Mouse (Mus musculus) heart, postnatal 0 days (tissue): ENCODE measurements around the gene Uqcrq.

Experiments
- CTCF ChIP-seq: IDR thresholded peaks from 2 replicates; pipeline ENCODE4 v1.5.1; 2016; ENCODE audit warnings: antibody characterized with exemption, control low read depth, low read depth
- EP300 ChIP-seq: IDR thresholded peaks from 2 replicates; pipeline ENCODE4 v1.6.1; 2016; ENCODE audit warnings: antibody characterized with exemption, low read depth

DNA sequence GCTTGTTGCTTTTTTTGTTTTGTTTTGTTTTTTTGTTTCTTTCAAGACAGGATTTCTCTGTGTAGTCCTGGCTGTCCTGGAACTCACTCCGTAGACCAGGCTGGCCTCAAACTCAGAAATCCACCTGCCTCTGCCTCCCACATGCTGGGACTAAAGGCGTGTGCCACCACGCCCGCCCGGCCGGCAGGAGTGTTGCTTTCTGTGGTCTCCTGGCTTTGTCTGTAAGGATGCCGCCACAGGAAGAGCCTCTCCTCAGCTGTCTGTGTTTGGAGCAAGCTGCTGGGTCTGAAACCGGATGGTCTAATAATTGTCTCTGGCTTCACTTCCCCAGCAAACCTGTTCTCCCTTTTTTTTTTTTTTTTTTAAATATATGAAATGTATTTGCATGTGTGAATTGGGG is 4.9 kb upstream of the Uqcrq start:
- TF ChIP-seq CTCF (no peak), EP300 (no peak)
